Mouse (Mus musculus): Measurements from ENCODE around the gene Hnrnpl.

GRCm38 (mm10) chr7:28863540-28863939 lies 55.2 kb downstream of the Hnrnpl start, which contains the start of gene Lgals7:
- no peak for TF ChIP-seq CTCF (conservative IDR thresholded peaks at IDR 0.05 in 1 of 2, IDR thresholded peaks at IDR 0.05 in 1 of 2; ENCODE audit: low read depth in 2 of 2, low read length in 2 of 2)
- TF ChIP-seq EP300 (IDR thresholded peaks at IDR 0.05; ENCODE audit: low read length): no peak
- TF ChIP-seq ZNF384 (IDR thresholded peaks at IDR 0.05; ENCODE audit: low read depth, low read length): no peak
- TF ChIP-seq POLR2A (IDR thresholded peaks at IDR 0.05; ENCODE audit: low read depth, low read length): no peak
- TF ChIP-seq POLR2AphosphoS2 (IDR thresholded peaks at IDR 0.05; ENCODE audit: low read depth, low read length): no peak
- no peak for TF ChIP-seq USF1 (IDR thresholded peaks at IDR 0.05; ENCODE audit: low read depth, low read length)
- no peak for TF ChIP-seq MAFK (IDR thresholded peaks at IDR 0.05; ENCODE audit: insufficient replicate concordance, low read length)

All from CH12.LX (cell line).